Mouse (Mus musculus): ENCODE measurements around the gene Tpm3.

Gene Tpm3

DNA sequence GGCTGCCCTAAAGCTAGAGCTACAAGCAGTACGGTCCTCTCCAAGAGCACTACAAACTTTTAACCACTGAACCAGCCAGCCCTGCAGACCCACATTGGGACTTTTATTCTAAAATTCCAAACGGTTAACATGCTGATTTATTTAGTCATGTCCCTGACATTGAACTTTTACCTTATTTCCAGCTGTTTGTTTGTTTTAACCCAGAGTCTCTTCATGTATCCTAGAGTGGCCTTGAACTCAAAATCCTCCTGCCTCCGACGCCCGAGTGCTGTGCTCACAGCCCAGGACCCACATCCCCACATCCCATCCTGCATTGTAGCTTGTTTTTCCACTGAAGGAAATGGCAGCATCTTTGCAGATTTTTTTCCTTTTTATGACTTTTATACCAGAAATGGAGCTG is 62.5 kb downstream of the Tpm3 start:
- DNase-seq (ENCODE audit: extremely low read depth, low read depth) = no peak

DNA sequence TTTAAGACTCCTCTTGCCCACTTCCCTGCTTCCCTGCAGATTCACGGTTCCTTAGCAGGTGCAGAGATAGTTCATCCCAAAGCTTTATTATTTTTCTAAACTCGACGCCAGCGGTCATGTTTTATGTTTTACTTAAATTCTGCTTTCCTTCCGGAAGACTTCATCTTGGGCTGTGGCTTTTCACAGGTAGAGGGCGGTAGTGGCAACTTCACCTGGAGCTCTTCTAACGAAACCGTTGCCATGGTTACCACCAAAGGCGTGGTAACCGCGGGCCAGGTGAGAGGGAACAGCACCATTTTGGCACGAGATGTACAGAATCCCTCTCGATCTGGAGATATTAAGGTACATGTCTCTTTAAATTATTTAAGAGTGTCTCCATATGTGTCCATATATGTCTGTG is 64.2 kb downstream of the Tpm3 start:
- no peak for DNase-seq (ENCODE audit: extremely low read depth, low read depth)

DNA sequence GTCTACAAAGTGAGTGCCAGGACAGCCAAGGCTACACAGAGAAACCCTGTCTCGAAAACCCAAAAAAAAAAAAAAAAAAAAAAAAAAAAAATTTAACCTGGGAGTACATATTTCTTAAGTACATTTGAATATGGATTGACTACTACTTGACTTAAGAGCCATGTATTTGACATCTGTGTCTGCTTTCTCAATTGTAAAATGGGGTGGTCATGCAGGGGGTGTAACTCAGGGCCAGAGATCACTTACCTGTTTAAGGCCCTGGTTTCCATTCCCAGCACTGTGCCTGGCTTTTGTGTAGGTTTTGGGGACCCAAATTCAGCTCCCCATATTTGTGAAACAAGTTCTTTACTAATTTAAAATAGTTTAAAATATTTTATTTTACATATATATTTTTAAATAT is 65.2 kb downstream of the Tpm3 start:
- no peak for DNase-seq (ENCODE audit: extremely low read depth, low read depth)

DNA sequence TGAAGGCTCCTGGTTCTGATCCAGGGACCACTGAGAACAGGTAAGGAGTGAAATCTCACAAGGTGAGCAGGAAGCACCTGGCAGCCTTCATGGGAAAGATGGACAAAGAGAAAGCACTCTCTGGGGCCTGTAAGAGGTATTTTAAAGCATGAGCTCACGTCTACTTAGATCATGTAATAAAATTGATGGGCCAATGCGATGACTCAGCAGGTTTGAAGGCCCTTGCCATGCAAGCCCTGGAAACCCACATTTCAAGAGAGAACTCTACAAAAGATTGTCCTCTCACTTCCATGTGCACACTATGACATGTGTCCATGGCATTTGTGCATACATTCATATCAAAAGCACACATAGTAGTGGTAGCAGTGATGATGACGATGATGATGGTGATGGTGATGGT is 67.5 kb downstream of the Tpm3 start:
- no peak for DNase-seq (ENCODE audit: extremely low read depth, low read depth)

DNA sequence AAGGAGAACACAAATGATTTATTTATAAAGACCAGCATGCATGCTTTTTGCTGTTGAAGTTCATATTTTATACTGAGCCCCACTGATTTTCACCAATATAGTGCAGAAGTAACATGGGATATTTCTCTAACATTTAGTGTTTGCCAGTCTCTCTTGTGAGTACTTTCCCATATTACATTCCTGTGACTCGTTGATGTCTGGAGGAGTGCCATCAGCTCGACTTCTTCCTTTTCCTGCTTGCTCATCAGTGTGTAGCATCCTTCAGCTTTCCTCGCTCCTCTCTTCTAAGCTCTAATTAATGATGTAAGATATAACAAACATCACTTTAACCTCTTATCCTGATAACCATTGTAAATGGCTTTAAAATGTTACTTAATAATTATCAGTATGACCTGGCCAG is 73.0 kb downstream of the Tpm3 start:
- DNase-seq (ENCODE audit: extremely low read depth, low read depth) = no peak

DNA sequence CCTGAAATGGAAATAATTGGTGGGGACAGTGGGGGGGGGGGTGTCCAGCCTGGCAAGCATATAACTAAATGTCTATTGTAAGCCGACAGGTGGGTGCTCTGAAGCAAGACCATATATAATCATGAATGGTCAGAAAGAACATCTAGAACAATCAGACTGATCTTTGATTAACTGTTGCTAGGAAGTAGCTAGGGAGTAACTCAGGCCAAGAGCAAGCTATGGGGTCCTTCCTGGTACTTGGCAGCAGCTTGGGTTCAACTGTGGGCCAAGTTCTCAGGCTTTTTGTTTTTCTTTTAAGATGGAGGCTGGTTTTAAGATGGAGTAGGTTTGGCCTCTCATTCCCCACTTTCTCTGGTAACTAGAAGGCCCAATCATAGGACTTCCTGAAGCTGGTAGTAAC is 74.2 kb downstream of the Tpm3 start:
- no peak for DNase-seq (ENCODE audit: extremely low read depth, low read depth)
